Mouse (Mus musculus) Patski (cell line): ENCODE results near the gene Nmu. TPM values are rescaled to one million over a fixed set of nuclear protein-coding genes. Genes with fewer than 3 reads are reported as not detected.

Experiments
- ATAC-seq: fragments of 100-300 bp; one replicate; pipeline ENCODE4 v1.8.0; 2021
- CTCF ChIA-PET: fragments of 350-600 bp; sonication (Branson Sonifier 250); formaldehyde crosslinking; loops from one replicate; lab custom pipeline; 2022; ENCODE audit warnings: inconsistent platforms; lab: Charles Lee
- POLR2A ChIA-PET: fragments of 350-600 bp; sonication (Branson Sonifier 250); formaldehyde crosslinking; loops from one replicate; lab custom pipeline; 2022; ENCODE audit warnings: antibody characterized with exemption, inconsistent platforms; lab: Charles Lee
- DNase-seq: peaks from one replicate; pipeline ENCODE4 v3.0.0-alpha.2; 2011; ENCODE audit warnings: low read depth, low spot score
- H3K27me3 ChIP-seq: fragments of 371-371 bp; one replicate; pipeline ENCODE4 v1.5.1; 2021
- CTCF ChIP-seq: fragments of 100-300 bp; IDR thresholded peaks from one replicate; pipeline ENCODE4 v1.5.1; 2021
- in situ Hi-C: fragments of 300-500 bp; cut with MboI; formaldehyde crosslinking; loops from 3 replicates; pipeline ENCODE4 v1.11.1; 2018; ENCODE audit warnings: low pct_unique_long_range_greater_than_20kb, mixed read lengths
- polyA plus RNA-seq: library from polyadenylated mRNA; unstranded; gene quantifications from one replicate; pipeline ENCODE4 v1.2.3, GENCODE M21; 2021

The Nmu gene
- polyA plus RNA-seq, 1 experiment from 2014 or later: not detected

DNA sequence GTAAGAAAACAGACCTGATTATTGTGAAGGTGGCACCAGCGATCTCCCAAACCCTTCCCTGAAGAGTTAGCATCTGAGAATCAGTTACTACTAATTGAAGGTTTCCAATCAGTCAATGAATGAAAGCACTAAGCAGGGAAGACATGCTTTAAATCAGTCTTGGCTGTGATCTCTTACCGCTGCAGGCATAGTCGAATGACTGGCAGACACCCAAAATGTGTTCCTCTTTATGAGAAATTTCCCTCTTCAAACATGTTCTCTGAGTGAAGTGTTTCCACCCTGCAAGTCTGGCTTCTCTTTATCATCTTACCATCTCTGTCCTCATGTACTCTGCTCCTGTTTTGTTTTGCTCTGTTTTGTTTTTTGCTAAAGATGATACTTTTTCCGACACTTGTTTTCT lies 2.8 kb downstream of the Nmu start:
- H3K27me3 ChIP-seq: no peaks in the 10 kb centered on the region
- DNase-seq (no peak), ATAC-seq (no peak)
- CTCF ChIA-PET: no interaction called here
- in situ Hi-C loops: no loop called here
- POLR2A ChIA-PET: no interaction called here
- TF ChIP-seq CTCF: no peak

DNA sequence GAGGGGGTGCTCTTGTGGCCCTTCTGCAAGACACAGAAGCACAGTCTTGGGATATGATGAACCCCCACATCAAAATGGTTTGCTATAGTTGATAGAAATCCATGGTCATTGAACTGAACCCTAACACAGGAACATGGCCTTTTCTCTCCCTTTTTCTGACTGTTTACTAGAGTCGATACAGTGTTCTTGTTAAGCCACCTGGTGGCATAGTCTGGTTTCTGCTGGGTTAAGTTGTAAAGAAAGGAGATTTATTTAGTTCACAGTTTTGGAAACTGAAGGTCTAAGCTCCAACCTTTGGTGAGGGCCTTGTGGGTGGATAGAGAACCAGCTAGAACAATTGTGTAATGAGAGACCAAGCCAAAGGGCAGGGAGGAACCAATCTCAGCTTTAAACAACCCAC lies 3.5 kb downstream of the Nmu start:
- POLR2A ChIA-PET: no interaction called here
- H3K27me3 ChIP-seq: no peaks in the 10 kb centered on the region
- TF ChIP-seq CTCF: peak; percentile 38
- no peak for DNase-seq
- no peak for ATAC-seq
- in situ Hi-C loops: no loop called here
- CTCF ChIA-PET: interaction anchor here (1.3 kb wide), 1 partner anchor 26 kb away, joined by 3 read pairs; no protein-coding TSS in a partner anchor

DNA sequence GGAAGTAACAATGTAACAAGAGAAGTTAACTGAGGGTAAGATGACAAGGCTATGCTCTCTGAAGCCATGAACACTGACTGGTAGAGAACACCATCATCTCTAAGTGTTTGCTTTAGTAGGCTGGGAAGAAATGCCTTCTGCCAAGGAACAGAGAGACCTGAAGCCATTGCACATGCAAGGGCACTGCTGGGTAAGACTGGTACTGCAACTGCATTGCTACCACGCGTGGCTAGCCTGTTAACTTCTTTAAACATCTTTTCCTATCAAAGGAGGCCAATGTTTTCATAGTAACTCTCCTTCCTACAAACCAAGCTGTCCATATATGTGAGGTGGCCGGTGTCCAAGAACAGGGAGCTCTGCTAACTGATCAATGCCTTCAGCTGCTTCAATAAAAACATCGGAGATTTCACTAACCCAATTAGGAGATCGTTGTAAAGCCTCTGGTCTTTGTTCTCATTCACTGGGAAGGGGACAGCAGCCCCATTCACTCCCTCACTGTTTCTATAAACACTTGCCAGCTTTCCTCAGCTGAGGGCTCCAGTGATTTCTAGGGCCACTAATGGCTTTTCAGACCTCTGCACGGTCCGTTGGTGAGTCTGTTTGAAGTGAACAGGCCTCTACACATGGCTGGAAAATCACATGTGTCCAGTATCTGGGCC lies 11.5 kb downstream of the Nmu start:
- TF ChIP-seq CTCF: no peak
- ChIA-PET CTCF (interaction anchor here (1.3 kb wide), 1 partner anchor 21 kb away, joined by 3 read pairs; no protein-coding TSS in a partner anchor), POLR2A (no interaction called here)
- DNase-seq (no peak), ATAC-seq (no peak)
- H3K27me3 ChIP-seq: no peaks in the 10 kb centered on the region
- in situ Hi-C loops: no loop called here

DNA sequence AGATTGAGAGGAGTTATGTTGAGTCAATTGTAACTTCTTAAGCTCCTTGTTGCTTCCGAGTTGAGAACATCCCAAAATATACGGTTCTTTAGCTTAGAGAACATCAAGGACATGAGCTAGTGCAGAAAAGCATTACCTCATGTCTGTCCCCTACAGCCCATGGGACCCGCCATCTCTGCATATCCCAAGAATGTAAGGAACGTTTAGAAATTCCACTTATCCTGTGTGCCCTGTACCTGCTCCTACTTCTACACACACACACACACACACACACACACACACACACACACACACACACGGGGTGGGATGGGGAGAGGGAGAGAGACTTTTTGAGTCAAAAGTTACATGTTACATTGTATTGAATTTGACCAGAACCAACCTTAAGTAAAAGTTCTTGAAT lies 12.1 kb downstream of the Nmu start:
- POLR2A ChIA-PET: no interaction called here
- DNase-seq (no peak), ATAC-seq (no peak)
- in situ Hi-C loops: no loop called here
- CTCF ChIA-PET: interaction anchor here (1.3 kb wide), 1 partner anchor 22 kb away, joined by 3 read pairs; no protein-coding TSS in a partner anchor
- no peak for TF ChIP-seq CTCF
- H3K27me3 ChIP-seq: no peaks in the 10 kb centered on the region

DNA sequence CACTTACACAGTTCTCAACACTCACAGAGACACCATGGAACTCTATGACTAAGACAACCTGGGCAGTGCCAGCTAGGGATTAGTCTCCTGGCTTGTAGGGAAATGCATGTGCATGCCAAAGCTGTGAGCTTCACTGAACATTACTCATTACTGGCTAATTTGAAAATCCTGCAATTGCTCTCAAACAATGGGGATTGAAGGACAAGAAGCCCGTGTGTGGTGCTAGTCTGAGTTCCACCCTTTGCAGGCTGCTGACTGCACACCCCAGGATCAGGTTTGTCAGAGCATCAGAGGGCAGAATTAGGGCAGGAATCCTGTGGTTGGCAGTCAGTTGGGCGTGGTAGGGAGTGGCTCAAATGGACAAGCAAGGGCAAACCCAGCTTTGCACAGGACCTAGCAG lies 17.5 kb downstream of the Nmu start:
- CTCF ChIA-PET: interaction anchor here (0.9 to 1.3 kb wide), 2 partner anchors 8 to 11 kb away, joined by 3 read pairs; no protein-coding TSS in a partner anchor
- no peaks in the 10 kb centered on the region for H3K27me3 ChIP-seq
- ATAC-seq: peak; percentile 99
- DNase-seq: peak; percentile 99
- POLR2A ChIA-PET: no interaction called here
- no peak for TF ChIP-seq CTCF
- in situ Hi-C loops: no loop called here

DNA sequence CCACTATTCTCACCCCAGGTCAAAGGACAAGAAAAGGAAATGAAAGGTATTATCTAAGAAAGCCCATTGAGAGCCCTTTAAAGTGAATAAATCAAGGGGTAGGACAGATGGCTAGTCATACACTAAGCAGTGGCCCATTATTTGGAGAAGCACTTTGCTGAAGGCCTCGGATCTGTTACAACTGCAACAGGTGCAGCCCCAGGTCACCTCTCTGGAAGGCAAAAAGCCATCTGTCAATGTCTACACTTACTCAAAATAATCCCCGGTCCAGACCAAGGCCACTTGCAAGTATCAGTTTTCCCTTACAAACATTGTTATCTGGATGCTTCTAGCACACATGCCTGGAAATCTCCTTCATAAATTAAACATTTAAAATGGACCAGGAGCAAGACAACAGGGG lies 22.7 kb downstream of the Nmu start:
- POLR2A ChIA-PET: no interaction called here
- in situ Hi-C loops: no loop called here
- TF ChIP-seq CTCF: no peak
- CTCF ChIA-PET: no interaction called here
- ATAC-seq (no peak), DNase-seq (no peak)
- peaks cover 4% of the 10 kb centered on the region for H3K27me3 ChIP-seq

DNA sequence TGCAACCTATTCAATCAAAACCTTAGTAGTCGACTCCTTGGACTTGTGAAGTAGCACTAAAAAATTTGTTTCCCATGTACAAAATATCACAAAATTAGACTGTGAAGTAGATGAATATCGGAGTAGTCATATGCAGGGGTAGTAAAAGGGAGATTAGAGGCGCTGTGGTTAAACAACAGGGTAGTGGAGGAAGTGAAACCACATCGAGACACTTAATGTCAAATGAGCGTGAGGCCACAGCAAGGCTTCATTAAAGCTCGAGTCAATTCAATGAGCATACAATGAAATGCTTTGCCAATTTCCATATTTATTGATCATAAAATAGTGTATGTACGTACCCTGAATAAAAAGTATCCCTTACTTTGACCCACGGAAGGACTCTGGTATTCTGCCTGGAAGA lies 26.5 kb downstream of the Nmu start:
- ChIA-PET CTCF (interaction anchor here (0.7 to 1.6 kb wide), 3 partner anchors 9 to 25 kb away, joined by 3 to 5 read pairs (median 3); no protein-coding TSS in a partner anchor), POLR2A (no interaction called here)
- ATAC-seq (no peak), DNase-seq (no peak)
- peaks cover 12% of the 10 kb centered on the region for H3K27me3 ChIP-seq
- TF ChIP-seq CTCF: no peak
- in situ Hi-C loops: no loop called here

DNA sequence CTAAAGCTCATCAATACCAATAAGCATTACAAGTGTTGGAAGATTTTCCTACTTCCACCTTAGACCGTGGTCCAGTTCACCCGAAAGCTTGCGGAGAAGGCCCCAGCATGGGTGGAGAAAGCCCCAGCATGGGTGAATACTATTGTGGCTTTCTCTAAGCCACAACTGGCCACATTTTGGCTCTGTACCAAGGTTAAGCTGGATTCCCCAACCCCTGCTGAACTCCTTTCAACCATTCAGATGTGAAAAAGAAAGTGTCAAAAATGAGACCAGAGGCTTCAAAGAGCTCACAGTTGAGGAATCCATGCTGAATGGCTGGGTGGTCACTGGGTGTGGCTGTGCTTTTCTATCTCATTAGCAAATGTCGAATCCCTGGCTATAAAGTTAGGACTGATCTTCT lies 29.8 kb downstream of the Nmu start:
- peaks cover 12% of the 10 kb centered on the region for H3K27me3 ChIP-seq
- POLR2A ChIA-PET: interaction anchor here (1.1 kb wide), 1 partner anchor 74 kb away, joined by 3 read pairs; no protein-coding TSS in a partner anchor
- CTCF ChIA-PET: interaction anchor here (1.3 to 1.7 kb wide), 2 partner anchors 11 to 16 kb away, joined by 5 read pairs; no protein-coding TSS in a partner anchor
- DNase-seq (peak; percentile 89), ATAC-seq (peak; percentile 90)
- in situ Hi-C loops: no loop called here
- no peak for TF ChIP-seq CTCF

DNA sequence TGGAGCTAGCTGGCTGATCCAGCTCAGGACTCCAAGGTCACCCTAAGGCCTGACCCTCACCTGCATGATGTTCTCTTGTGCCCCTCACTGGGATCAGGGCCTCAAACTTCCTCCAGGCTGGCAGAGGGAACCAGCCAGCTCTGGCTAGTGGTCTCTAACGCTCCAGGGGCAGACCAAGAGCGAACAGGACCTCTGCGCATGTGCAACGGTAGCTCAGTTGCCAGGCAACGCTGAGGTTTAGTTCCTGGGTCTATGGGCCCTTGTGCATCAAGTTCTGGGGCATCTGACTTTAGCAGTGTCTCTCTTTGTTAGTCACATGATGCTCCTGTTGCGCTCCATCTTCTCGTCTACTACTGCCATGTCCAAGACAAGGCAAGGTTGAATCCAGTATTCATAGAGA lies 32.6 kb downstream of the Nmu start, which contains the start of gene Pdcl2:
TSS of gene Pdcl2 (minus strand) at position 204 of the 400 bp plus-strand sequence.
- no peak for TF ChIP-seq CTCF
- CTCF ChIA-PET: no interaction called here
- POLR2A ChIA-PET: no interaction called here
- ATAC-seq (no peak), DNase-seq (no peak)
- peaks cover 8% of the 10 kb centered on the region for H3K27me3 ChIP-seq
- in situ Hi-C loops: no loop called here

DNA sequence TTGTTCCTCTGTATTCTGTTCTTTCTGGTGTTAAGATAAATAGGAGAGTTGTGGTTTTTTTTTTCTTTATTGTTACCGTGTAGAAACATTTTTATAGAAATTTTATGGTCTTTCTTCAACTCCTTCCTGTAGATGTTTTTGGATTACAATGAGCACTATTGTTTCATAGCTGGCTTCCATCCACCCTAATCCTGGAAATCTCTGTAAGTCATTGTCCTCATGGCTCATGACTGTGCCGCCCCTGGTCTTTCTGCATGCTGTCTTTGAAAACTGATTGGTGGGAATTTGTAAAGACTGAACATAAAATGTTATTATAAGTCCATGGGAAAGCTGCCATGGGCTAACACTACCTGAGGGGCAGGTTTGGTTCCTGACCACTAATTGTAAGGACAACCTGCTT lies 36.3 kb downstream of the Nmu start:
- DNase-seq (no peak), ATAC-seq (no peak)
- POLR2A ChIA-PET: no interaction called here
- CTCF ChIA-PET: no interaction called here
- in situ Hi-C loops: no loop called here
- no peak for TF ChIP-seq CTCF
- H3K27me3 ChIP-seq: no peaks in the 10 kb centered on the region

DNA sequence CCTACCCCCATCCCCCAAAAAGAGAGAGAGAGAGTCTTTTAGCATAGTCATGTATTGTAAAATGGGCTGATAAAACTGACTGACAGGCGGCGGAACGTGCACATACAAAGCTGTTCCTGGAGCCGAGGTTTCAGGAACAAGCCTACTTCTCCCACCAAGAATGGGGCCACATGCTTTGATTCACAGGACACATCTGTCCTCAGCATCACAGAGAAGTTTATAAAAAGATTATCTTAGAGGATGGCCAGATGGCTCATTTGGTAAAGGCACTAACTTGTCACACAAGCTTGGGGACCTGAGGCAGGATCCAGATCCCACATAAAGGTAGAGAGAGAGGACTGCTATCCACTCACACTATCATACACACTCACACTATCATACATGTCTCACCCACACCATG lies 38.5 kb downstream of the Nmu start:
- ATAC-seq (no peak), DNase-seq (no peak)
- TF ChIP-seq CTCF: no peak
- ChIA-PET CTCF (interaction anchor here (1.7 kb wide), 1 partner anchor 14 kb away, joined by 5 read pairs; no protein-coding TSS in a partner anchor), POLR2A (no interaction called here)
- in situ Hi-C loops: no loop called here
- no peaks in the 10 kb centered on the region for H3K27me3 ChIP-seq
